8 mouse cellular contexts compared by ENCODE assay signal in the genomic region with DNA sequence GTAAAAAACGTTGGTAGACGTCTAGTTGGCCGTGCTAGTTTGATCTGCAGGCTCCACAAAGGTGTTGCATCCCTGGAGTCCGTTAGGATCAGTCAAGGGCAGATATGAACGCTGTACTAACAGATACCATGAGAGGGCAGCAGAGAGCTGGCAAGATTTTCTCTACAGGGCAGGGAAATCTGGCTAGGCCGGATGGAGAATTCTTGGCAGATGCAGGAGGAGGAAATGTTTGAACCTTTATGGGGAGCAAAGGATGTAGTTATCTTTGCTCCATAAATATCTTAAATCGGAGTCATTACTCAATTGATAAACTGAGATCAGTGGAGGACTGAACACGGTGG.
DNase-seq lines count a peak whose midpoint lies in the region; ATAC-seq lines count a peak whose summit lies in the region.

No protein-coding gene starts in this region.

- no peak overlapping the region for H3K27ac ChIP-seq in embryonic facial prominence, embryonic 11.5 days (replicated peaks; ENCODE audit: low read depth, low read length)
- H3K27ac ChIP-seq in kidney, embryonic 15.5 days = no peak overlapping the region
- H3K27ac ChIP-seq in limb, embryonic 11.5 days (replicated peaks; ENCODE audit: low read depth, low read length) = no peak overlapping the region

- no peak overlapping the region for H3K4me3 ChIP-seq in embryonic facial prominence, embryonic 11.5 days (ENCODE audit: low read depth, low read length)
- H3K4me3 ChIP-seq in kidney, embryonic 15.5 days (replicated peaks) = no peak overlapping the region
- H3K4me3 ChIP-seq in limb, embryonic 11.5 days (ENCODE audit: low read depth, low read length) = no peak overlapping the region

- H3K36me3 ChIP-seq in embryonic facial prominence, embryonic 11.5 days (replicated peaks; ENCODE audit: control insufficient read depth, insufficient read depth, low read depth, low read length) = no peaks in the 10 kb centered on the region
- H3K36me3 ChIP-seq in kidney, embryonic 15.5 days = no peaks in the 10 kb centered on the region
- H3K36me3 ChIP-seq in limb, embryonic 11.5 days (ENCODE audit: control insufficient read depth, insufficient read depth, low read length) = no peaks in the 10 kb centered on the region

- H3K9ac ChIP-seq in embryonic facial prominence, embryonic 11.5 days (replicated peaks; ENCODE audit: low read length) = no peak overlapping the region
- no peak overlapping the region for H3K9ac ChIP-seq in kidney, embryonic 15.5 days
- no peak overlapping the region for H3K9ac ChIP-seq in limb, embryonic 11.5 days (ENCODE audit: low read length)

- H3K4me1 ChIP-seq in embryonic facial prominence, embryonic 11.5 days (ENCODE audit: control insufficient read depth, insufficient read depth, low read length) = no peaks in the 10 kb centered on the region
- H3K4me1 ChIP-seq in kidney, embryonic 15.5 days = no peaks in the 10 kb centered on the region
- no peaks in the 10 kb centered on the region for H3K4me1 ChIP-seq in limb, embryonic 11.5 days (ENCODE audit: control insufficient read depth, insufficient read depth, low read length)

- H3K4me2 ChIP-seq in embryonic facial prominence, embryonic 11.5 days (ENCODE audit: low read depth, low read length) = no peak overlapping the region
- no peak overlapping the region for H3K4me2 ChIP-seq in kidney, embryonic 15.5 days
- H3K4me2 ChIP-seq in limb, embryonic 11.5 days (ENCODE audit: low read depth, severe bottlenecking) = no peak overlapping the region

- no peaks in the 10 kb centered on the region for H3K27me3 ChIP-seq in embryonic facial prominence, embryonic 11.5 days (ENCODE audit: control insufficient read depth, insufficient read depth, low read length)
- no peaks in the 10 kb centered on the region for H3K27me3 ChIP-seq in kidney, embryonic 15.5 days
- H3K27me3 ChIP-seq in limb, embryonic 11.5 days (ENCODE audit: control insufficient read depth, insufficient read depth, low read length) = no peaks in the 10 kb centered on the region

- peak; percentile 81; the same call in 1 of the 2 replicates for ATAC-seq in embryonic facial prominence, embryonic 11.5 days (replicated peaks; ENCODE audit: insufficient number of reproducible peaks, low FRiP score, low TSS enrichment, low read depth)
- peak; percentile 85 for ATAC-seq in kidney, embryonic 15.5 days (replicated peaks; ENCODE audit: low FRiP score)
- ATAC-seq in limb, embryonic 11.5 days (ENCODE audit: insufficient number of reproducible peaks, low FRiP score, low TSS enrichment, low read depth) = peak; percentile 73; the same call in 1 of the 2 replicates

- peak; percentile 3 for DNase-seq in A20 (ENCODE audit: low read depth, low spot score)
- peak; percentile 55 for DNase-seq in adrenal gland, postnatal 25 days
- DNase-seq in embryonic facial prominence, embryonic 11.5 days (ENCODE audit: low spot score) = peak; percentile 85
- peak; percentile 28 to 57 for DNase-seq in heart, adult 9 months (ENCODE audit: low spot score in 2 of 2)
- DNase-seq in limb, embryonic 11.5 days (ENCODE audit: low spot score) = peak; percentile 84
- peak; percentile 1 for DNase-seq in naive thymus-derived CD4-positive, alpha-beta T cell, adult 2 months (ENCODE audit: low read depth)
- peak; percentile 26 for DNase-seq in testis, postnatal 14 days (ENCODE audit: low spot score)

- no peaks in the 10 kb centered on the region for H3K9me3 ChIP-seq in embryonic facial prominence, embryonic 11.5 days (replicated peaks; ENCODE audit: control insufficient read depth, low read length)
- H3K9me3 ChIP-seq in kidney, embryonic 15.5 days (replicated peaks) = no peaks in the 10 kb centered on the region
- H3K9me3 ChIP-seq in limb, embryonic 11.5 days (ENCODE audit: control insufficient read depth, low read length) = no peaks in the 10 kb centered on the region

- 26% methylated on average over 8 of the region's 8 CpGs for WGBS in embryonic facial prominence, embryonic 11.5 days
- WGBS in kidney, embryonic 15.5 days = 16% methylated on average over 8 of the region's 8 CpGs
- 28% methylated on average over 8 of the region's 8 CpGs for WGBS in limb, embryonic 11.5 days

Comparison
In these comparisons a context has a peak if more than half of its experiments do, and no peak if none do; other contexts are left out.
1. DNase-seq: peak in every context shown above with its lines; median percentile 85 in embryonic facial prominence, embryonic 11.5 days; 84 in limb, embryonic 11.5 days; 55 in adrenal gland, postnatal 25 days; 42 in heart, adult 9 months; 26 in testis, postnatal 14 days; 3 in A20; 1 in naive thymus-derived CD4-positive, alpha-beta T cell, adult 2 months.